Mouse (Mus musculus): ENCODE results near the gene Pex13. TPM values are rescaled to one million over a fixed set of nuclear protein-coding genes. Genes with fewer than 3 reads are reported as not detected.
A peak's percentile ranks its signal among the peaks of the same experiment; 100 is the strongest.

Gene Pex13
- polyA plus RNA-seq, 1 experiment from 2014 or later = 35.5 TPM

DNA sequence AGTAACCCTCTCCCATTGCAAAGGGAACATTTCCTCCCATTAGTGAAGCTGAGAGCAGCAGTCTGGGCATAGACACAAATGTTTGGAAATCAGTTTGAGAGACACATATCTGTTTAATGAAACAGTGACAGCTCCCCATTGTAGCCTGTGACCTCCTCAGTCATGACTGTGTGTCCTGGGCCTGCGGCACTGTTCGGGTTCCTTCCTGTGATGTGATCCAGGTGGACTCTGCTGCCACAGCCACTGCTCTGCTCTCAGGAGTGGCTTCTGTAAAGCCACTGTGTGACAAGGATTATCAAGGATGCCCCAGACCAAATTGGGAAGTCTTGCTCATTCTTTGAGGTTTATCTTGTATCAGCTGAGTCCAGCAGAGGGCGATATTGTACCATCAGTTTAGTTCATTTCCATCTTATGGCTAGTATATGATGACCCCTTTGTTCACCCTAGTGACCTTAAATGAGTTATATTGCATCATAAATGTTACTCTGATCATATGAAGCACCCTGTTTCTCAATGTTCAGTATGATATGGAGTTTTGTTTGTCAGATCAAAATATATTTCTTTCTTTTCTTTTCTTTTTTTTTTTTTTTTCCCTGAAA is 13.4 kb upstream of the Pex13 start:
- 52% methylated on average over 3 of the region's 3 CpGs for WGBS
- H3K9ac ChIP-seq = no peak overlapping the region
- no peaks in the 10 kb centered on the region for H3K4me1 ChIP-seq
- H3K4me3 ChIP-seq = no peak overlapping the region
- H3K36me3 ChIP-seq = peaks cover 64% of the 10 kb centered on the region
- H3K4me2 ChIP-seq = no peak overlapping the region
- no peaks in the 10 kb centered on the region for H3K9me3 ChIP-seq
- ATAC-seq (ENCODE audit: insufficient number of reproducible peaks, low FRiP score, low TSS enrichment, low read depth) = no peak
- H3K27me3 ChIP-seq = no peaks in the 10 kb centered on the region
- H3K27ac ChIP-seq = no peak overlapping the region

DNA sequence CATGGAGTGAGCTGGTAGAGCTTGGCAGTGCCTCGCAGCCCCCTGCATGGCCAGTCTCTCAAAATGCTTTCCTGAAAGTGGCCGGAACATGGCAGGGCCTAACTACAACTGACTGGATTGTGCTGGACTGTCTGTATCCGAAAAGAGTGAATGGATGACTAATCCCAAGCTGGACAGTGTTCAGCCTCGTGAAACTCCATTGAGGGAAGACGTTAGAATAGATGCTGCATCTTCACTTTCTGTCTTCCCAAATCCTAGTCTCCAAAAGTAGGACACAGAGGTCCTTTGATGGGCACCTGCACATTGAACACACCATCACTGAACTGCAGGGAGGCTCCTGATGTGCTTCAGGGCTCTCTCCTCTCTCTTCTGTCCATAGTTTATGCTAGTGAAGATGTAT is 10.3 kb upstream of the Pex13 start:
- 89% methylated on average over 5 of the region's 5 CpGs for whole genome bisulfite sequencing
- ATAC-seq (ENCODE audit: insufficient number of reproducible peaks, low FRiP score, low TSS enrichment, low read depth) = no peak

DNA sequence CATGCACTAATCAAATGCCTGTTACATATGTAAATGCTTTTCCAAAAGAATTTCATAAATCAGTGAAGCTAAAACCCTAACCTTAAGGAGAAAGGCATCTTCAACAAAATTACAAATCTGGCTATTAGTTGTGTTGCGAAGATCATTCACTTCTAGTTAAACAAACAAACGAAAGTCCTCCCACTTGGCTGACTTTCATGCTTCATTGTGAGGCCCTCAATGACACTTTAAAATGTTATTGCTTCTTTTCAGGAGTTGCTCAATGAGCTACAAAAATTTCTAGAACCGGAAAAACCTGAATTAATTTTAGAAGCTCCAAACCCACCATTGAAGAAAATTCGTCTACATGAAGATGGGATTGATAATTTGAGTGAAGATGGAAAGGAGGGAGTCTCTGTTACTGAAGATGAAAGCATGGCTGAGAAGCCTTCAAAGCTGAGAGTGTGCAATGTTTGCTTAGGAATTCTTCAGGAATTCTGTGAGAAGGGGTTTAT is 6.5 kb upstream of the Pex13 start:
- H3K4me2 ChIP-seq = no peak overlapping the region
- ATAC-seq (ENCODE audit: insufficient number of reproducible peaks, low FRiP score, low TSS enrichment, low read depth) = no peak
- H3K9ac ChIP-seq = no peak overlapping the region
- no peak overlapping the region for H3K27ac ChIP-seq
- no peaks in the 10 kb centered on the region for H3K4me1 ChIP-seq
- 76% methylated on average over 4 of the region's 4 CpGs for WGBS
- H3K27me3 ChIP-seq = no peaks in the 10 kb centered on the region
- H3K36me3 ChIP-seq = peaks cover 45% of the 10 kb centered on the region
- H3K9me3 ChIP-seq = no peaks in the 10 kb centered on the region
- H3K4me3 ChIP-seq = no peak overlapping the region

More for the DNA sequence above, 10.3 kb upstream of the Pex13 start:
- Histone ChIP-seq H3K27ac (no peak overlapping the region), H3K4me2 (no peak overlapping the region), H3K9ac (no peak overlapping the region), H3K4me1 (no peaks in the 10 kb centered on the region), H3K9me3 (no peaks in the 10 kb centered on the region), H3K36me3 (peaks cover 59% of the 10 kb centered on the region), H3K4me3 (no peak overlapping the region), H3K27me3 (no peaks in the 10 kb centered on the region)

DNA sequence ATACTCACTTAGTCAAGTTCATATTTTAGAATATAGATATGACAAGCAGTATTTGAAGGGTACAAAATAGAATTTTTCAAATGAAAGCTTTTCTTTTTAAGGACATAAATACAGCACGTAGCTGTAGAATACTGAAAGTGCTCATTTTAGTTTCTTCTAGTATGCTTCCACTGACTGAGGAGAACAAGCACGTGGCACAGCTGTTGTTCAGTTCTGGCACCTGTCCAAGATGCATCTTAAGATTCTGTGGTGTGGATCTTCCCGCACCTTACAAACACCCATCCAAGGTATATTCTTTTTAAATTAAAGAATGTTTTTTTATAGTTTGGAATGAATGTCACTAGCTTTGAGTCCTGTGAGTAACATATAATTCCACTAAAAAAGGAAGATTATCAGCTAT is 1.4 kb upstream of the Pex13 start:
- ATAC-seq (ENCODE audit: insufficient number of reproducible peaks, low FRiP score, low TSS enrichment, low read depth) = no peak
- peaks cover 4% of the 10 kb centered on the region; the same call in 1 of the 2 replicates for H3K36me3 ChIP-seq
- H3K4me1 ChIP-seq = peaks cover 5% of the 10 kb centered on the region; the same call in 1 of the 2 replicates
- peak overlapping the region; percentile 80 for H3K4me3 ChIP-seq
- H3K27me3 ChIP-seq = no peaks in the 10 kb centered on the region
- no peak overlapping the region for H3K27ac ChIP-seq
- no peak overlapping the region for H3K9ac ChIP-seq
- peak overlapping the region; percentile 52 for H3K4me2 ChIP-seq
- H3K9me3 ChIP-seq = no peaks in the 10 kb centered on the region
- WGBS = 39% methylated on average over 3 of the region's 3 CpGs

DNA sequence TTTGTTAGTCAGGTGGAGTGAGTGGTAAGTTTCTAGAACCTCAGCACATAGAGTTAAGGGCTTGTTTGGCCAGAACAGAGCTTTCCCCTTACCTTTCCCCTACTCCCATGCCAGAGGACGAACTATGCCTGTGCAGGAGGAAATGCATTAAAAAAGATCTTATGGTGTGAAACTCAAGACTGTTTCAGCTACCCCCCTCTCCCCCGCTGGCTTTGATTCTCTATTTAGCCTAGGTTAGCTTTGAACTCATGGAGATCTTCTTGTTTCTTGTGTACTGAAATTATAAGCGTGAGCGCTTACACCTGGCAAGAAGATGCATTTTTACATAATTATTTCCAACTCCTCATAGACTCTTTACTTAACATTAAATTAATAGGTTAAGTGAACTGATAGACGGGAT is 767 bp upstream of the Pex13 start:
- Histone ChIP-seq H3K9me3 (no peaks in the 10 kb centered on the region), H3K4me1 (peaks cover 5% of the 10 kb centered on the region; the same call in 1 of the 2 replicates), H3K27me3 (no peaks in the 10 kb centered on the region), H3K9ac (peak overlapping the region; percentile 89), H3K27ac (peak overlapping the region; percentile 98), H3K4me2 (peak overlapping the region; percentile 52), H3K36me3 (peaks cover 4% of the 10 kb centered on the region; the same call in 1 of the 2 replicates), H3K4me3 (peak overlapping the region; percentile 80)
- no peak for ATAC-seq (ENCODE audit: insufficient number of reproducible peaks, low FRiP score, low TSS enrichment, low read depth)
- 3% methylated on average over 5 of the region's 5 CpGs for WGBS

DNA sequence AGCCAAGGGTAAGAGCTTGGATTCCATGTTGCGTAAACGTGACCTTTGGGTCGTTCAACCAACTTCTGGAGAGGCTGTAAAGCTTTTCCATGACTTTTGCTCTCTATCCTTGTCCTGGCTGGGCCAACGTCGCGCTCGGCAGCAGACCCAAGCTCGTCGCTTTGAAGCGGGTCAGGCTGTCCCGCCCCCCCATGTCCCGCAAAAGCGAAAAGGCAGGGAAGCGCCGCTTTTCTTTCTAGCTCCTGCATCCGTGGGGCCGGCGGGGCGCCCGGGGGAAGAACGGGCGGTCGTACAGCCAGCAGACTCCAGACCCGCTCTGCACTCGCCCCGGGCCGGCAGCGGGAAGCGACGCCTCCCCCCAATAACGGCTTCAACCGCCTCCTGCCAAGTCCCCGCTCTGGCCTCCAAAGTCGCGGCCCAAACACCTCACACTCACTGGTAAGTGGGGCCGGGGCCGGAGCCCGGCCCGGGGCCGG is 410 bp downstream of the Pex13 start, which contains the start of gene Pus10:
TSS of gene Pus10 (plus strand) at position 364 of the 476 bp plus-strand sequence.
- H3K36me3 ChIP-seq = peaks cover 4% of the 10 kb centered on the region; the same call in 1 of the 2 replicates
- H3K9me3 ChIP-seq = no peaks in the 10 kb centered on the region
- WGBS = under 1% methylated on average over 39 of the region's 40 CpGs
- H3K9ac ChIP-seq = peak within 1 kb of the TSS; percentile 89
- peak within 1 kb of the TSS; percentile 98 for H3K27ac ChIP-seq
- H3K4me1 ChIP-seq = peaks cover 5% of the 10 kb centered on the region; the same call in 1 of the 2 replicates
- H3K4me3 ChIP-seq = peak within 1 kb of the TSS; percentile 80
- H3K4me2 ChIP-seq = peak within 1 kb of the TSS; percentile 52
- H3K27me3 ChIP-seq = no peaks in the 10 kb centered on the region
- peak; percentile 2; the same call in 1 of the 2 replicates for ATAC-seq (ENCODE audit: insufficient number of reproducible peaks, low FRiP score, low TSS enrichment, low read depth)

DNA sequence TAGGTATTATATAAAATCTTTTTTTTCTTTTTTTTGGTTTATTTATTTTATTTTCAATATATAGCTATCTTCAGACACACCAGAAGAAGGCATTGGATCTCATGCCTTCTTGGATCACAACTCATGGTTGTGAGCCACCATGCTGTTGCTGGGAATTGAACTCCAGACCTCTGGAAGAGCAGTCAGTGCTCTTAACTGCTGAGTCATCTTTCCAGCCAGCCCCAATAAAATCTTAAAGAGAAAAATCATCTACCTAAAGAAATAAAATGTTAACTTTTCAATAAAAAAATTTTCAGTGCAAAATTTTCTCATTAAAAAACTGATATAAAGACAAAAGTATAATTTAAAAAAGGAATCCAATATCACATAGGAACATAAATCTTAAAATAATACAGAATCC is 1.5 kb downstream of the Pex13 start:
- H3K4me1 ChIP-seq = peaks cover 5% of the 10 kb centered on the region; the same call in 1 of the 2 replicates
- H3K4me3 ChIP-seq = no peak overlapping the region
- H3K4me2 ChIP-seq = no peak overlapping the region

DNA sequence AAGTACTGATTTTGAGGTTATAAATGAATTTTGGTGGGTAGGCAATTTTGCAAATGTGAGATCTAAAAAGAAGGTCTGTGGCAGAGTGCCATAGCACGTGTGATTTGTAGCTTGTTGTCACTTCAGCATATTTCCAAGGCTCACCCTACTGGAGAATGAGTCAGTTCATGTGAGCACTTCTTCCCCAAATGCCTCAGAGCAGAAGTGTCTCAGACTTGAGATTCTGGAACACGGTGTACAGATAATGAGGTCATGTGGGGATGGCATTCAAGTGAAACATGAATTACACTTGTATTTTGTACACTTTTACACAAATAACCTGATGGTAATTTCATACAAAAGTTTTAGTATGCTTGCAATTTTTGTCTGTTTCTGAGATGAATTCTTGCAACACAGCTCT is 8.0 kb downstream of the Pex13 start:
- Histone ChIP-seq H3K4me2 (no peak overlapping the region), H3K36me3 (0 out of 2 replicates have a peak, but pooled peaks cover 3% of the 10 kb centered on the region), H3K4me1 (peaks cover 1% of the 10 kb centered on the region; the same call in 1 of the 2 replicates), H3K4me3 (no peak overlapping the region), H3K9ac (no peak overlapping the region), H3K27ac (no peak overlapping the region), H3K27me3 (no peaks in the 10 kb centered on the region), H3K9me3 (no peaks in the 10 kb centered on the region)
- no peak for ATAC-seq (ENCODE audit: insufficient number of reproducible peaks, low FRiP score, low TSS enrichment, low read depth)
- WGBS = 73% methylated on average over 2 of the region's 2 CpGs

More for the DNA sequence above, 1.5 kb downstream of the Pex13 start:
- ATAC-seq (ENCODE audit: insufficient number of reproducible peaks, low FRiP score, low TSS enrichment, low read depth) = no peak
- no peak overlapping the region for H3K9ac ChIP-seq
- H3K9me3 ChIP-seq = no peaks in the 10 kb centered on the region
- H3K27ac ChIP-seq = no peak overlapping the region
- no peaks in the 10 kb centered on the region for H3K27me3 ChIP-seq
- peaks cover 4% of the 10 kb centered on the region; the same call in 1 of the 2 replicates for H3K36me3 ChIP-seq

DNA sequence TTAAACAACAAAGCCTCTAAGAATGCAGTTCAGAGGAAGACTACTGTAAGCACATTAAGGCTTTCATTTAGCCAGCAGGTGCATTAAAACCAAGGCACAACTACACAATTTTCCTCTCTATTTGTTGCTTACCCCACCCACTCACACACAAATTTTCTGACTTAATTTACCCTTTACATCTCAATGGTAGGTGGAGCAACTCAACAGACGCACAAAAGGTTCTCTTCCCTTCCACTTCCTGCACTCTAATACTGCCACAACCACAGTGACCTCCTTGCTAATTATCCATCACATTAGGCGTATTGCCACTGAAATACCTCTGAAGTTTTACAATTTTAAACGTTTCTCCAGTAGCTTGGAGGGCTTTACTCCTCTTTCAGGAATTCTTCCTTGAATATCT is 12.1 kb downstream of the Pex13 start:
- H3K27ac ChIP-seq = no peak overlapping the region
- no peaks in the 10 kb centered on the region for H3K9me3 ChIP-seq
- H3K27me3 ChIP-seq = no peaks in the 10 kb centered on the region
- H3K4me1 ChIP-seq = no peaks in the 10 kb centered on the region
- no peak overlapping the region for H3K4me2 ChIP-seq
- H3K4me3 ChIP-seq = no peak overlapping the region
- WGBS = 57% methylated on average over 3 of the region's 3 CpGs
- no peak for ATAC-seq (ENCODE audit: insufficient number of reproducible peaks, low FRiP score, low TSS enrichment, low read depth)
- H3K36me3 ChIP-seq = peaks cover 22% of the 10 kb centered on the region
- no peak overlapping the region for H3K9ac ChIP-seq

DNA sequence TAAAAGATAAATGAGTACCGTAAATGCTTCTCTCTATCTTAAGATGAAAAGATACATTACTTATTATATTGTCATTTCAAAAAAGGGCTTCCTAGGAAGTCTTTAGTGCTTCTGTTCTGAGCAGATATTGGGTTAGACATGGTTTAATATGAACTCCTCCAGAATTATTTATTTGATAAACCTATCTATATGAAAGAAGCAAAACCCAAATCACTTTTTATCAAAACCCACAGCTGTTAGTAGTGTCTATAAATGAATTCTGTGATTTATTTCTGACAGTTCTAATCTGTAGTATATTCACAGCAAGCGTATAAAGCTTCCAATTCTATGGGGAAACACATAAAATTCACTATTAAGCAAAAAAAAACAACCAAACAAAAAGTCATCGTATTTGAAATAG is 17.9 kb downstream of the Pex13 start:
- no peaks in the 10 kb centered on the region for H3K27me3 ChIP-seq
- no peak overlapping the region for H3K27ac ChIP-seq
- no peak for ATAC-seq (ENCODE audit: insufficient number of reproducible peaks, low FRiP score, low TSS enrichment, low read depth)
- H3K4me3 ChIP-seq = no peak overlapping the region
- WGBS = 97% methylated on average over 3 of the region's 3 CpGs
- peaks cover 35% of the 10 kb centered on the region for H3K36me3 ChIP-seq
- no peaks in the 10 kb centered on the region for H3K9me3 ChIP-seq
- no peak overlapping the region for H3K9ac ChIP-seq
- no peak overlapping the region for H3K4me2 ChIP-seq
- no peaks in the 10 kb centered on the region for H3K4me1 ChIP-seq

DNA sequence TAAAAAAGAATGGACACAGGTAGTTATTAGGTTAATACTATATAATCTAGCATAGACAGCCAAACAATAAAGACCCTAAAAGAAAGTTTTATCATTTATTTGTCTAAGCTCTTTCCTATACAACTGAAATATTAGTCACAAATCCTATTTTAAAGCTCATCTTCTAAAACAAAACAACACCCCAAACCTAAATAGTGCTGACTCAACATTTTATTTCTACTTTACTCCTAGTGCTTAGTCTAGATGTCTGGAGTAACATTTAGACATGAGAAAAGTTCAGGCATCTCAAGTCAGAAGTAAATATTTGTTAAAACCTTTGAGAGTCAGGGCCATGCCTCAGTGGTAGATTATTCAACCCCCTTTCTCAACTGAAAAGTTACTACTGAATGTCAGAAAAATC is 18.3 kb downstream of the Pex13 start:
- Histone ChIP-seq H3K27me3 (no peaks in the 10 kb centered on the region), H3K36me3 (peaks cover 35% of the 10 kb centered on the region), H3K27ac (no peak overlapping the region), H3K4me1 (no peaks in the 10 kb centered on the region), H3K4me2 (no peak overlapping the region), H3K9ac (no peak overlapping the region), H3K4me3 (no peak overlapping the region), H3K9me3 (no peaks in the 10 kb centered on the region)
- no peak for ATAC-seq (ENCODE audit: insufficient number of reproducible peaks, low FRiP score, low TSS enrichment, low read depth)

DNA sequence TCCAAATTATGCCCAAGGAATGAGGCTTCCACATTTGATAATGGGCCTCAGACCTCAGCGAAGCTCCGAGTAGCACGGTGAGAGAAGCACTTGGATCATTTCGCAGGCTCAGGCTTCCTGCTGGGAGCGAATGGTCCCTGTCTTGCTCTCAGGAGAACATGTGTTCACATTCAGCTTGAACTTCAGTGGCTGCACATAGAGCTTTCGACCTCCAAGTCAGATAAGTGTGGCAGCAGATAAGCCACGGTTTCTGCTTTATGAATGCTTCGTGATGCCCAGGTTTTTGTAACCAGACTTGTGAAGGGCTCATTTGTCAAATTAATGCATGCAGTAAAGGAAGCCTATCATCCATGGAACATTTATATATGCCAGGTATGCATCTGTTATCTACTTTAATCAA is 31.2 kb downstream of the Pex13 start:
- Histone ChIP-seq H3K4me3 (no peak overlapping the region), H3K36me3 (no peaks in the 10 kb centered on the region), H3K9ac (no peak overlapping the region), H3K4me1 (0 out of 2 replicates have a peak, but pooled peaks cover 3% of the 10 kb centered on the region), H3K4me2 (no peak overlapping the region), H3K27me3 (no peaks in the 10 kb centered on the region), H3K27ac (no peak overlapping the region), H3K9me3 (no peaks in the 10 kb centered on the region)
- ATAC-seq (ENCODE audit: insufficient number of reproducible peaks, low FRiP score, low TSS enrichment, low read depth) = no peak
- 68% methylated on average over 8 of the region's 8 CpGs for WGBS
